Mouse (Mus musculus) embryo, embryonic 9.5 days (tissue): ENCODE measurements around the gene Pik3cd.
A peak's percentile ranks its signal among the peaks of the same experiment; 100 is the strongest.
"Not testable (repeated sequence)": the region's sequence is repeated elsewhere in the genome, so short reads cannot be mapped to it uniquely, and the experiment has no call there.

Experiments
- DNase-seq: peaks from one replicate; pipeline ENCODE4 v3.0.0-alpha.2; 2017; ENCODE audit errors: extremely low spot score

The Pik3cd gene

GRCm38 (mm10) chr4:149650493-149651193, 51.7 kb downstream of the Pik3cd start:
- peak; percentile 69 for DNase-seq

- no peak for DNase-seq
Observed at GRCm38 (mm10) chr4:149648031-149648805, 54.2 kb downstream of the Pik3cd start.

- no peak for DNase-seq
Observed at GRCm38 (mm10) chr4:149645761-149646160, 56.6 kb downstream of the Pik3cd start.

- DNase-seq: no peak
Observed at GRCm38 (mm10) chr4:149641956-149642355, 60.4 kb downstream of the Pik3cd start.

- no peak for DNase-seq
Observed at GRCm38 (mm10) chr4:149641400-149641799, 61.0 kb downstream of the Pik3cd start.

- no peak for DNase-seq
Observed at GRCm38 (mm10) chr4:149640831-149641230, 61.5 kb downstream of the Pik3cd start.

- no peak for DNase-seq
Observed at GRCm38 (mm10) chr4:149637942-149638341, 64.4 kb downstream of the Pik3cd start.

GRCm38 (mm10) chr4:149635915-149636415, 66.4 kb downstream of the Pik3cd start:
- DNase-seq: no peak

GRCm38 (mm10) chr4:149634966-149635365, 67.4 kb downstream of the Pik3cd start:
- no peak for DNase-seq

- DNase-seq: no peak
Observed at GRCm38 (mm10) chr4:149634157-149634556, 68.2 kb downstream of the Pik3cd start.

- no peak for DNase-seq
Observed at GRCm38 (mm10) chr4:149632670-149633307, 69.6 kb downstream of the Pik3cd start.

- no peak for DNase-seq
Observed at GRCm38 (mm10) chr4:149628810-149629209, 73.6 kb downstream of the Pik3cd start.

- DNase-seq: no peak
Observed at GRCm38 (mm10) chr4:149628372-149628771, 74.0 kb downstream of the Pik3cd start.

- DNase-seq: no peak
Observed at GRCm38 (mm10) chr4:149626809-149627208, 75.6 kb downstream of the Pik3cd start.

GRCm38 (mm10) chr4:149623711-149624110, 78.7 kb downstream of the Pik3cd start:
- no peak for DNase-seq

GRCm38 (mm10) chr4:149621286-149621685, 81.1 kb downstream of the Pik3cd start:
- no peak for DNase-seq

- no peak for DNase-seq
Observed at GRCm38 (mm10) chr4:149619988-149620387, 82.4 kb downstream of the Pik3cd start.

GRCm38 (mm10) chr4:149616999-149617398, 85.4 kb downstream of the Pik3cd start:
- DNase-seq: not testable (repeated sequence)

GRCm38 (mm10) chr4:149614869-149615268, 87.5 kb downstream of the Pik3cd start:
- DNase-seq: no peak

GRCm38 (mm10) chr4:149613497-149613896, 88.9 kb downstream of the Pik3cd start:
- not testable (repeated sequence) for DNase-seq

- peak; percentile 36 for DNase-seq
Observed at GRCm38 (mm10) chr4:149611376-149612044, 90.9 kb downstream of the Pik3cd start.
